In the genomic region with DNA sequence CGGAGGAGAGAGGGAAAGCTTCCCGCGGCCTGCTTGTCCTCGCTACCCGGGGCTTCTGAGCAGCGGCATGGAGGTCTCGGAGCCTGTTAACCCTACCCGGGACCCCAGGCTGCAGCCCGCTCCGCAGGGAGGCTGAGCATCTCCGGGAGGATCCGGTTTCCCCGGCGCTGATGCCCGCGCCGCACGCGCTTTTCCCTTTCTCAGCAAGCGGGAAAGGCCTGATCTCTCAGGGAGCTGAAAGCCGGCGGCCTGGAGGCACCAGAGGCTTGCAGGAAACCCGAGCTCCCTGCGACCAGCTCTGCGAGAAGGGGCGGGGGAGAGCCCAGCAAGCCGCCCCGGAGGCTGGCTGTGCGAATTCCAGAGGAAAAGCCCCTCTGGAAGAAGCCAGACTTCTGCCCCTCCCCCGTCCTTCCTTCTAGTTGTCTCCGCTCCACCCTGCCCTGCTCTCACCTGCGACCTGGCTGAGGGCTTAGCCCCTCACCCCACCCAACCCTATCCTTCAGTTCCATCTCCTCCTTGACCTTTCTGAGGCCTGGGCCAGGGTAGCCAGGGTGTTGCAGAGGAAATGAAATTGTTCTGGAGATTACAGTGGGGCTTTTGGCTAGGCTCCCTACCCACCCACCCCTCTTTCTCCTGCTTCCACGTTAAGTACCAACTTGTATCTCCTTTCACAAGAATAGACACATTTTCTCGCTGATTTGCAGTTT, we compare ENCODE assay signal across 9 mouse cellular contexts. TPM values are rescaled to one million over a fixed set of nuclear protein-coding genes. Genes with fewer than 3 reads are reported as not detected.
A peak's percentile ranks its signal among the peaks of the same experiment; 100 is the strongest.
DNase-seq lines count a peak whose midpoint lies in the region; ATAC-seq lines count a peak whose summit lies in the region.
"Had no signal": no experiment of that assay in that cellular context is flagged by ENCODE, and none has a peak within 500 bp of the region (broad histone marks: within the 10 kb centered on the region; RNA-seq: fewer than 3 reads in every experiment).

No protein-coding gene starts in this region.

- H3K27ac ChIP-seq in forebrain, embryonic 14.5 days (ENCODE audit: low read depth, low read length): peak overlapping the region; percentile 63; the same call in 1 of the 2 replicates
- no peak overlapping the region for H3K27ac ChIP-seq in hindbrain, embryonic 16.5 days (ENCODE audit: low read depth, low read length)
- no peak overlapping the region for H3K27ac ChIP-seq in liver, embryonic 11.5 days (ENCODE audit: low read depth, low read length)

- H3K4me2 ChIP-seq in forebrain, embryonic 14.5 days (ENCODE audit: low read length): peak overlapping the region; percentile 99
- H3K4me2 ChIP-seq in hindbrain, embryonic 16.5 days (ENCODE audit: low read length): peak overlapping the region; percentile 71
- peak overlapping the region; percentile 82 for H3K4me2 ChIP-seq in liver, embryonic 11.5 days

- no peaks in the 10 kb centered on the region for H3K36me3 ChIP-seq in forebrain, embryonic 14.5 days (ENCODE audit: control insufficient read depth, insufficient read depth, low read length)
- H3K36me3 ChIP-seq in hindbrain, embryonic 16.5 days (ENCODE audit: control insufficient read depth, insufficient read depth, low read length): no peaks in the 10 kb centered on the region
- H3K36me3 ChIP-seq in liver, embryonic 11.5 days (ENCODE audit: control insufficient read depth, insufficient read depth, low read length): no peaks in the 10 kb centered on the region

- no peaks in the 10 kb centered on the region for H3K27me3 ChIP-seq in forebrain, embryonic 14.5 days (replicated peaks; ENCODE audit: control insufficient read depth, insufficient read depth, low read length)
- H3K27me3 ChIP-seq in hindbrain, embryonic 16.5 days (replicated peaks; ENCODE audit: control insufficient read depth, insufficient read depth, low read length): no peaks in the 10 kb centered on the region
- H3K27me3 ChIP-seq in liver, embryonic 11.5 days (replicated peaks; ENCODE audit: control insufficient read depth, insufficient read depth, low read length): peaks cover 42% of the 10 kb centered on the region

- intact Hi-C loops in left cerebral cortex, postnatal 36 days (cut with DNase I): loop anchor here (2.0 kb wide), 1 partner anchor 15 kb away; no protein-coding TSS in a partner anchor

- WGBS in forebrain, embryonic 14.5 days: under 1% methylated on average over 33 of the region's 34 CpGs
- 7% methylated on average over 26 of the region's 34 CpGs for WGBS in hindbrain, embryonic 16.5 days
- 6% methylated on average over 34 of the region's 34 CpGs for WGBS in liver, embryonic 11.5 days

- peaks cover 50% of the 10 kb centered on the region for H3K4me1 ChIP-seq in forebrain, embryonic 14.5 days (ENCODE audit: control insufficient read depth, insufficient read depth, low read length)
- peaks cover 14% of the 10 kb centered on the region for H3K4me1 ChIP-seq in hindbrain, embryonic 16.5 days (ENCODE audit: control insufficient read depth, insufficient read depth, low read depth, low read length)
- peaks cover 16% of the 10 kb centered on the region for H3K4me1 ChIP-seq in liver, embryonic 11.5 days (replicated peaks; ENCODE audit: control insufficient read depth, insufficient read depth, low read length)

- H3K9me3 ChIP-seq in forebrain, embryonic 14.5 days (replicated peaks; ENCODE audit: control insufficient read depth, low read length): no peaks in the 10 kb centered on the region
- no peaks in the 10 kb centered on the region for H3K9me3 ChIP-seq in hindbrain, embryonic 16.5 days (ENCODE audit: control insufficient read depth, low read length)
- no peaks in the 10 kb centered on the region for H3K9me3 ChIP-seq in liver, embryonic 11.5 days (ENCODE audit: control insufficient read depth, low read length)

- no peak for ATAC-seq in forebrain, embryonic 14.5 days
- no peak for ATAC-seq in hindbrain, embryonic 16.5 days
- no peak for ATAC-seq in liver, embryonic 11.5 days (replicated peaks; ENCODE audit: low FRiP score)

- DNase-seq in left cerebral cortex, postnatal 36 days (ENCODE audit: low spot score in 2 of 2): peak; percentile 57 to 60
- DNase-seq in left cerebral cortex, adult 11 months (ENCODE audit: low spot score): no peak
- DNase-seq in adrenal gland, postnatal 36 days: peak; percentile 51 to 65
- DNase-seq in forebrain, embryonic 14.5 days (ENCODE audit: low spot score): peak; percentile 74
- peak; percentile 70 for DNase-seq in liver, embryonic 11.5 days (ENCODE audit: low spot score)
- peak; percentile 74 for DNase-seq in retina, embryonic 14.5 days (ENCODE audit: low spot score)
- no peak for DNase-seq in thymus, postnatal 25 days

- peak overlapping the region; percentile 87 for H3K9ac ChIP-seq in forebrain, embryonic 14.5 days (ENCODE audit: low read length)
- H3K9ac ChIP-seq in hindbrain, embryonic 16.5 days (ENCODE audit: low read depth, low read length): peak overlapping the region; percentile 66
- H3K9ac ChIP-seq in liver, embryonic 11.5 days (ENCODE audit: low read depth, low read length): peak overlapping the region; percentile 60

- peak overlapping the region; percentile 37 for H3K4me3 ChIP-seq in forebrain, embryonic 14.5 days (ENCODE audit: low read depth, low read length)
- H3K4me3 ChIP-seq in hindbrain, embryonic 16.5 days (ENCODE audit: low read length): peak overlapping the region; percentile 33
- peak overlapping the region; percentile 46 for H3K4me3 ChIP-seq in liver, embryonic 11.5 days (ENCODE audit: low read depth, low read length)

RNA-seq across cellular contexts. Expression of gene A930004D18Rik, which starts 5.6 kb away (rescaled TPM):
- total RNA-seq in left cerebral cortex, postnatal 36 days (2021): 1 to 10 TPM; 2.1 to 3.2 TPM
- 1 to 10 TPM; 1.4 to 1.9 TPM for total RNA-seq in adrenal gland, postnatal 36 days (2021)
- polyA plus RNA-seq in forebrain, embryonic 14.5 days (2014; fragmentation: Nextera tagmentation; extraction: Ambion mirVana): 9.9 and 11.7 TPM in 2 replicates
- 6.1 and 8.2 TPM in 2 replicates for polyA plus RNA-seq in hindbrain, embryonic 16.5 days (2015; fragmentation: Nextera tagmentation; extraction: Ambion mirVana)
- 3.4 and 3.9 TPM in 2 replicates for polyA plus RNA-seq in liver, embryonic 11.5 days (2014; fragmentation: Nextera tagmentation; extraction: Ambion mirVana)

RNA-seq across cellular contexts. Expression of gene Skida1, which starts 16.9 kb away (rescaled TPM):
- 10 to 100 TPM in 1 of 2 experiments, 1 to 10 TPM in 1; 8.8 to 10.0 TPM for total RNA-seq in left cerebral cortex, postnatal 36 days (2021)
- 1 to 10 TPM; 2.8 to 4.4 TPM for total RNA-seq in adrenal gland, postnatal 36 days (2021)
- polyA plus RNA-seq in forebrain, embryonic 14.5 days (2014; fragmentation: Nextera tagmentation; extraction: Ambion mirVana): 10.8 and 13.2 TPM in 2 replicates
- 4.4 and 5.8 TPM in 2 replicates for polyA plus RNA-seq in hindbrain, embryonic 16.5 days (2015; fragmentation: Nextera tagmentation; extraction: Ambion mirVana)
- 1.6 and 2.4 TPM in 2 replicates for polyA plus RNA-seq in liver, embryonic 11.5 days (2014; fragmentation: Nextera tagmentation; extraction: Ambion mirVana)

RNA-seq across cellular contexts. Expression of gene Mllt10, which starts 23.1 kb away (rescaled TPM):
- total RNA-seq in left cerebral cortex, postnatal 36 days (2021): 10 to 100 TPM; 49.4 to 57.6 TPM
- 10 to 100 TPM; 46.8 to 47.7 TPM for total RNA-seq in adrenal gland, postnatal 36 days (2021)
- 38.7 and 43.5 TPM in 2 replicates for polyA plus RNA-seq in forebrain, embryonic 14.5 days (2014; fragmentation: Nextera tagmentation; extraction: Ambion mirVana)
- polyA plus RNA-seq in hindbrain, embryonic 16.5 days (2015; fragmentation: Nextera tagmentation; extraction: Ambion mirVana): 37.5 and 42.9 TPM in 2 replicates
- 34.0 and 39.9 TPM in 2 replicates for polyA plus RNA-seq in liver, embryonic 11.5 days (2014; fragmentation: Nextera tagmentation; extraction: Ambion mirVana)

RNA-seq across cellular contexts. Expression of gene H2al2a, which starts 35.2 kb away (rescaled TPM):
- not detected for total RNA-seq in left cerebral cortex, postnatal 36 days (2021)
- total RNA-seq in adrenal gland, postnatal 36 days (2021): not detected
- polyA plus RNA-seq in forebrain, embryonic 14.5 days (2014; fragmentation: Nextera tagmentation; extraction: Ambion mirVana): not detected in 2 replicates
- not detected in 2 replicates for polyA plus RNA-seq in hindbrain, embryonic 16.5 days (2015; fragmentation: Nextera tagmentation; extraction: Ambion mirVana)
- polyA plus RNA-seq in liver, embryonic 11.5 days (2014; fragmentation: Nextera tagmentation; extraction: Ambion mirVana): not detected in 2 replicates
- total RNA-seq: left cerebral cortex, postnatal 25 days had no signal

Comparison
In these comparisons a context has a peak if more than half of its experiments do, and no peak if none do; other contexts are left out.
1. DNase-seq: peak in left cerebral cortex, postnatal 36 days (2 of 2), adrenal gland, postnatal 36 days (2 of 2), forebrain, embryonic 14.5 days (single experiment), liver, embryonic 11.5 days (single experiment) and retina, embryonic 14.5 days (single experiment); none in left cerebral cortex, adult 11 months (single experiment) and thymus, postnatal 25 days (single experiment).
2. Peak in every context shown above with its lines, with median percentiles within 50 percentile points of each other: H3K4me2 ChIP-seq, H3K4me3 ChIP-seq and H3K9ac ChIP-seq.